Mouse (Mus musculus): ENCODE data around the gene Cnmd.
A peak's percentile ranks its signal among the peaks of the same experiment; 100 is the strongest.

Cnmd gene

GRCm38 (mm10) chr14:79642063-79642462 lies 19.9 kb downstream of the Cnmd start:
- DNase-seq: no peak

- DNase-seq: no peak
Observed at GRCm38 (mm10) chr14:79636814-79637213, 25.2 kb downstream of the Cnmd start.

GRCm38 (mm10) chr14:79633196-79633595 lies 28.8 kb downstream of the Cnmd start:
- no peak for DNase-seq

GRCm38 (mm10) chr14:79632330-79632729 lies 29.6 kb downstream of the Cnmd start:
- DNase-seq: no peak

- DNase-seq: no peak
Observed at GRCm38 (mm10) chr14:79621143-79621542, 40.8 kb downstream of the Cnmd start.

GRCm38 (mm10) chr14:79619802-79620201 lies 42.2 kb downstream of the Cnmd start:
- no peak for DNase-seq

GRCm38 (mm10) chr14:79617121-79617828 lies 44.7 kb downstream of the Cnmd start:
- DNase-seq: no peak

- DNase-seq: no peak
Observed at GRCm38 (mm10) chr14:79608286-79608685, 53.7 kb downstream of the Cnmd start.

GRCm38 (mm10) chr14:79607352-79607751 lies 54.6 kb downstream of the Cnmd start:
- no peak for DNase-seq

- DNase-seq: no peak
Observed at GRCm38 (mm10) chr14:79606867-79607266, 55.1 kb downstream of the Cnmd start.

- no peak for DNase-seq
Observed at GRCm38 (mm10) chr14:79606392-79606791, 55.6 kb downstream of the Cnmd start.

GRCm38 (mm10) chr14:79605881-79606280 lies 56.1 kb downstream of the Cnmd start:
- peak; percentile 13 to 32 for DNase-seq

GRCm38 (mm10) chr14:79596602-79597001 lies 65.4 kb downstream of the Cnmd start:
- no peak for DNase-seq

- DNase-seq: no peak
Observed at GRCm38 (mm10) chr14:79594069-79594468, 67.9 kb downstream of the Cnmd start.

GRCm38 (mm10) chr14:79591611-79592010 lies 70.4 kb downstream of the Cnmd start:
- DNase-seq: no peak

- no peak for DNase-seq
Observed at GRCm38 (mm10) chr14:79590916-79591315, 71.1 kb downstream of the Cnmd start.

GRCm38 (mm10) chr14:79589401-79589800 lies 72.6 kb downstream of the Cnmd start:
- no peak for DNase-seq

GRCm38 (mm10) chr14:79588534-79588951 lies 73.4 kb downstream of the Cnmd start:
- peak in 1 of 2 experiments; percentile 12 for DNase-seq

- DNase-seq: no peak
Observed at GRCm38 (mm10) chr14:79587852-79588229, 74.1 kb downstream of the Cnmd start.
